Mouse (Mus musculus) bone marrow, adult 2 months (tissue): ENCODE measurements around the gene Zfp217.

ENCODE experiments used
- CTCF ChIP-seq: fragments of 200-500 bp; IDR thresholded peaks from 2 replicates; pipeline ENCODE4 v1.5.1; 2011; ENCODE audit warnings: low read length, control low read depth; ENCODE audit not compliant: control insufficient read depth, insufficient read depth
- POLR2A ChIP-seq: fragments of 200-500 bp; IDR thresholded peaks from 2 replicates; pipeline ENCODE4 v1.6.1; 2011; ENCODE audit warnings: low read depth, mild to moderate bottlenecking, control low read depth, low read length, borderline replicate concordance; ENCODE audit not compliant: control insufficient read depth

- TF ChIP-seq CTCF: no peak
- no peak for TF ChIP-seq POLR2A
Measured at GRCm38 (mm10) chr2:170069976-170070375, 77.9 kb downstream of the Zfp217 start.
